Mouse (Mus musculus): Measurements from ENCODE around the gene Krt16.

Gene Krt16

DNA sequence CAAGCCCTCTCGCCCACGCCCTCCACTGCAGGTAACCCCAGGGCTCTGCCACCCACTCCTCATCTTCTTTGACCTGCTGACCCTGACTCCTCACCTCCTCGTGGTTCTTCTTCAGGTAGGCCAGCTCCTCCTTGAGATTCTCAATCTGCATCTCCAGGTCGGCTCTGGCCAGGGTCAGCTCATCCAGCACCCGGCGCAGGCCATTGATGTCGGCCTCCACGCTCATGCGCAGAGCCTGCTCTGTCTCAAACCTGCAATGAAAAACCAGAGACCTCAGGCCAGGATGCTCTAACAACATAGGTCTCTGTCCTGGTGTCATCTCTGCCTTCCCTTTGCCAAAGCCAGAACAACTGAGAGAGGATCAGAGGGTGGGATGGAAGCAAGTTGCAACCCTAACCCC, 10.4 kb upstream of the Krt16 start:
- in situ Hi-C loops (cut with MboI, MseI): no loop called here

DNA sequence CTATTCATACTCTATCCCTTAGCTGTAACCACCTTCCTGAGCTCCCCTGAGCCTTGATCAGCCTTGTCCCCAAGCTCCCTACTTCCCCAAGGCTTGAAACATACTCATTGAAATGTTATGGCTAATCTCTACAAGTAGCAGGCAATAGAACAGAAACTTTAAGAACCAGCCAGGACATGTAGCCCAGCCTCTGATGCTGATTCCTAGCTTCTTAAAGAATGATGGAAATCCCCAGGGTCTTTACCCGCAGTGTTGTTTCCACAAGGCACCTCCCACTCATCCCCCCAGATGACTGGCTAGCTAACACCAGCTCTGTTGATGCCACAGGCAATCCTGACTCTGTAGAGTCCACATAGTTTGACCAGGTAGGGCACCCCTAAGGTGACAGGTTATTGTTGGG, 9.3 kb upstream of the Krt16 start:
- in situ Hi-C loops (cut with MboI, MseI): no loop called here

DNA sequence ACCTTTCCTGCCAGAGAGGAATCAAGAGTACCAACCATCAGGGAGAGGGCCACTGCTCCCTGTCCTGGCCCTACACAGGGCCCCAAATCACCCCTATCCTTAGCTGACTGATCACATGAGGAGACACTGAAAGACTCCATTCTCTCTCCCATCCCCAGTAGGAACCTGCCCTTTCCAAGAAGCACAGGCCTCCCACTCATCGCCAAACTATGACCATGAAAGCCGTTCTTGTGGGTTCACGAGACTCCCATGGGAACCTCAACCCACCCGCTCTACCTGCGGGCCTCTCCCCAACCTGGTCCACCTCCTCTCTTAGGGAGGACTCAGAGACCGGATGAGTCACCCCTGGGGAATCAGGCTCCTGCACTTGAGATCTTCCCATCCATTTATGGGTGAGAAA, 6.8 kb upstream of the Krt16 start:
- in situ Hi-C loops (cut with MboI, MseI): no loop called here

DNA sequence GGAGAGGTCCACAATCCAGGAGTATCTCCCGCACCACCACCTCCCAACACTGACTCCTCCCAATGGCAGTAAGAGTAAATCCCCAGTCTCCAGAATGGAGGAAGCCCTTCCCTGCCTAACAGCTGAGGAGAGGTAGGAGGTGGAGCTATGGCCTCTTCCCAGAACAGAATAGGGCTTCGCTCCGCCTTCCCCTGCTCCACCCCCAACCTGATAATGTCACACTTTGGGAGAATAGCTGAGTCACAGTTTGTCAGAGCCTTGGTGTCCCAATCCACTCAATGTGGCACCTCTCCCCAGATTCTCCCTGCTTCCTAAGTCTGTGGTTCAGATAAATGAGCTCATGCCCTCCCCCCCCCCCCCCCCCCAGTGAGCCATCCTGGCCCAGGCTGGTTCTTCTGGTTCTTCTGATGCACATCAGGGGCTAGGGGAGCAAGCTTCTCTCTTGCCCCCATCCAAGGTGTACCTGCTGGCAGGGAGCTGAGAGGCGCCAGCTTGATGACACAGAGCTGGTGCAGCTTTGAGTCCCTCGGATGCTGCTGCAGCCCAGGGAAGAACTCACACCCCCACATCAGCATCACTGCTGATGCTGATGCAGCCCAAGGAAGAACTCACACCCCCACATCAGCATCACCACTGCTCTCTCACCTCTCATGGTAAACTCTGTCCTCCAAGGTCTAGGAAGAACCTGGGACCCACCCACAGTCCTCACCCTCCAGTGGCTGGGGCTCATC, 5.8 kb upstream of the Krt16 start:
- in situ Hi-C loops (cut with MboI, MseI): no loop called here

DNA sequence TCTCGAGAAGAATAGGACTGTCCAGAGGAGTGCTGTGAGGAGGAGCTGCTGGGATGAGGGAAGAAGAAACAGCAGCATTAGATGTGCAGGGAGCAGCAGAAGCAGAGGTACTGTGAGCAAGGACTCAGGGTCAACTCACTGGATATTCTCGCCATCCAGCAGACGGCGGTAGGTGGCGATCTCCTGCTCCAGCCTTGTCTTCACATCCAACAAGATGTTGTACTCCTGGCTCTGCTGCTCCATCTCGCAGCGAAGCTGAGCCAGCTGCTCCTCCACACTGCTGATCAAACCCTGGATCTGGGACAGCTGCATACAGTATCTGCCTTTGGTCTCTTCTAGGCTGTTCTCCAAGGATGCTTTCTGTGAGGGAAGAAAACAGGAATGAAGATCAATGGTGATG, 2.2 kb downstream of the Krt16 start:
- in situ Hi-C loops (cut with MboI, MseI): loop anchor here in 1 of 2 experiments (10.0 kb wide), 1 partner anchor 678 kb away; no protein-coding TSS in a partner anchor

DNA sequence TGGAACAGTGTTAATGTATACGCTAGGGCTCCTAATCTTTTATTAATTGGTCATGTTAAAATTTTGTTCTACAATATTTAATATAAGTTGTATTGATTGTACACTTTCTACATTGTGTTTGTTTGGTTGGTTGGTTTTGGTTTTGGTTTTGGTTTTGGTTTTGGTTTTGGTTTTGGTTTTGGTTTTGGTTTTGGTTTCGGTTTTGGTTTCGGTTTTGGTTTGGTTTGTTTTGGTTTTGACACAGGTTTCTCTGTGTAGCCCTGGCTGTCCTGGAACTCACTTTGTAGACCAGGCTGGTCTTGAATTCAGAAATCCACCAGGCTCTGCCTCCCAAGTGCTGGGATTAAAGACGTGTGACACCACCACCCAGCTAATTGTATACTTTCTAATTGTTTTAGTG, 8.4 kb downstream of the Krt16 start:
- in situ Hi-C loops (cut with MboI, MseI): loop anchor here in 1 of 2 experiments (10.0 kb wide), 1 partner anchor 685 kb away; no protein-coding TSS in a partner anchor

DNA sequence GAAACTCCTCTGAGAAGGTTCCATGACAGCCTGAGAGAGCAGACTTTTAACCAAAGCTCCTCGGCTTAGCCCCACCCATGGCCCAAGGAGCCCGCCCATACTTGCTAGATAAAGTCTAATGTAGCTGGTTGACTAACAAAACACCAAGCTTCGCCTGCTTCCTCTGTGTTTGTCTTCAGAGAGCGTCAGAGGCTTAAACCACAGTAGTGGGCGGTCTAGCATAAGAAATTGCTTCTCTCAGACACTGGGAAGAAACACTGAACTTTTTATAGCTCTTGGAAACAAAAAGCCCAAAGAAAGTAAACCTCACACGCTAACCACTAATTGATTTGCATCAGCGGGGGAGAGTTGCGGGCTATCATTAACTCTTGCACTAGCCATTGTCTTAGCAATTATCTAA, 27.0 kb downstream of the Krt16 start:
- in situ Hi-C loops (cut with MboI, MseI): no loop called here

DNA sequence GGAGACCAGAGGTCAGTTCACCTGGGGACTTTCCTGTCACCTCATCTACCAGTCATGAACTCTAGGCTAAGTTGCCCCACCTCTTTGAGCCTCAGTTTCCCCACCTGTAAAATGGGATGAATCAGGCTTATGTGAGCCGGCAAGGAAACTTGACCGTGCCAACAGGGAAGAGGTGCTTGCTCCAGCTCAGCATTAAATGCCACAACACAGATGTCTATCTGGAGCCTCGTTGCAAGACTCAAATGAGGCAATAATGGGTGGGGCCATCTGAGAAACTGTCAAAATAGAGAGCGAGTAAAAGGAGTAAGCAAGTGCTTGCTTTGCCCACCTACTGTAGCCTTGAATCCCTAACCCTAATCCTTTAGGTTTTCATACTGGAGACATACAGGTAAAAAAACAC, 29.4 kb downstream of the Krt16 start:
- in situ Hi-C loops (cut with MboI, MseI): no loop called here

DNA sequence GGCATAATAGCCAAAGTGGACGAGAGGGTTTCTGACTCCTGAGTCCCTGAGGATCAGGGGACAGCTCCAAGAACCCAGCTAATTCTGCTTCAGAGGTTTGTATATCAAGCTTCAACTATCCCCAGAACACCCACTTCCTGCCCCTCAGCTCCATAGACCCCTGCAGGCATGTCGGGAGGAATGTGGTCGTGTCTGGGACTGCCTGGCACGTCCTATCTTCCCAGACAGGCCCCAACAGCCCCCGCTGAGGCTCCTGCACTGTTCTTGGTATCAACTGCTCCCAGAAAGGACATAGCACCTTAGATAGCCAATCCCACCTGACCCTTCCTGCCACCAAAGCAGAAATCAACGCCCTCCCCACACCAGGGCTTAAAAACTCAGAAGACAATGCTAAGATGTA, 40.2 kb downstream of the Krt16 start:
- in situ Hi-C loops (cut with MboI, MseI): loop anchor here in 1 of 2 experiments (5.0 kb wide), 1 partner anchor 89 kb away; no protein-coding TSS in a partner anchor

DNA sequence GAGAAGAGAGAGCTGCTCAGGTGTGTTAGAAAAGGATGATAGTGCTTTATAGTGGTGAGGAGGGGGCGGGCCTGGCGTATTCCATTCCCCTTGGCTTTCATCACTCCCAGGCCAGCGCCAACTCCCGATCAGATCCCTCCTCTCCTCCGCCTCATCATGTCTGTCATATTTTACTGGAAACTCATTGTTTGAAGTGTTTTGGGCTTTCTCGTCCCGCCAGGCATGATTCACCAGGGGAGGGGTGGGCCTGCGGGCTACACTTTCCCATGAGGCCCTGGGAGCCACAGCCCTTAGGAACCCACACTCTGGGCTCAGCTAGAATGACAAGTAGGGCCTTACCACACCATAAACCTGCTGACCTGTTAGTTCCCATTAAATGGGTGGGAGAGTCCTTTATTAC, 41.2 kb downstream of the Krt16 start, which contains the start of gene Krt14:
Gene Krt14 (minus strand): TSS at position 51 of the 400 bp plus-strand sequence.
- in situ Hi-C loops (cut with MboI, MseI): loop anchor here in 1 of 2 experiments (5.0 kb wide), 1 partner anchor 90 kb away; no protein-coding TSS in a partner anchor

DNA sequence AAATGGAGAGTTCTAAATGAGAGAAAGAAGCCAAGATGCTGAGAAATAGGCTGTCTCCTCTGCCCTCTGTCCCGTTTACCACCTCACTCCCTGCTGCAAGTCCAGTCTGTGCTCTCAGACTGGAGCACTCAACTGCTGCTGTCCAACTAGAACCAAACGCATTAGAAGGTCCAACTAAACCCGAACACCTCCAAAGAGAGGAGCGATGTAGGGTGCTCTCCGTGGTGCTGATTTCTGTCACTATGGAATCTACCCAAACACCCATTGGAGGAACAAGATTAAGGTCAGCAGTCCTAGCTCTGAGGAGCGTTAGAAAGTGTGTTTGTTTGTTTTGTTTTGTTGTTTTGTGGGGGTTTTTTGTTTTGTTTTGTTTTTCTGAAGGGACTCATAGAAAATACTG, 45.3 kb downstream of the Krt16 start:
- in situ Hi-C loops (cut with MboI, MseI): loop anchor here in 1 of 2 experiments (5.0 kb wide), 1 partner anchor 79 kb away; no protein-coding TSS in a partner anchor

DNA sequence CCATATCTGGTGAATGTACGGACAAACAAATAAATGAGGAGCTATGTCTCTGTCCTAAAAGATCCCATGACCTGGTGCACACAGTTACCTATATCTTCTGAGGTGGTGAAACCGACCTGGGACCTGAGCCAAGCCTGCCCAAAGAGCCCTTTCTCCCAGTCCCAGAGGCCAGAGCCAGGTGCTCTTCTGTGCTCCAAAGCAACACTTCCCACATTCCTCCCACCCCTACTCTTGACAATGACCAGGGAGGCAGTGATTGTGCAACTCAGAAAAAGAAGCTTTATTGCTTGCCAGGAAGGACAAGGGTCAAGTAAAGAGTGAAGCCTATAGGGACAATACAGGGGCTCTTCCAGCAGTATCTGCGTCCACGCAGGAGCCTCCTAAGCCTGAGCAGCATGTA, 45.8 kb downstream of the Krt16 start:
- in situ Hi-C loops (cut with MboI, MseI): loop anchor here in 1 of 2 experiments (5.0 kb wide), 1 partner anchor 79 kb away; no protein-coding TSS in a partner anchor

DNA sequence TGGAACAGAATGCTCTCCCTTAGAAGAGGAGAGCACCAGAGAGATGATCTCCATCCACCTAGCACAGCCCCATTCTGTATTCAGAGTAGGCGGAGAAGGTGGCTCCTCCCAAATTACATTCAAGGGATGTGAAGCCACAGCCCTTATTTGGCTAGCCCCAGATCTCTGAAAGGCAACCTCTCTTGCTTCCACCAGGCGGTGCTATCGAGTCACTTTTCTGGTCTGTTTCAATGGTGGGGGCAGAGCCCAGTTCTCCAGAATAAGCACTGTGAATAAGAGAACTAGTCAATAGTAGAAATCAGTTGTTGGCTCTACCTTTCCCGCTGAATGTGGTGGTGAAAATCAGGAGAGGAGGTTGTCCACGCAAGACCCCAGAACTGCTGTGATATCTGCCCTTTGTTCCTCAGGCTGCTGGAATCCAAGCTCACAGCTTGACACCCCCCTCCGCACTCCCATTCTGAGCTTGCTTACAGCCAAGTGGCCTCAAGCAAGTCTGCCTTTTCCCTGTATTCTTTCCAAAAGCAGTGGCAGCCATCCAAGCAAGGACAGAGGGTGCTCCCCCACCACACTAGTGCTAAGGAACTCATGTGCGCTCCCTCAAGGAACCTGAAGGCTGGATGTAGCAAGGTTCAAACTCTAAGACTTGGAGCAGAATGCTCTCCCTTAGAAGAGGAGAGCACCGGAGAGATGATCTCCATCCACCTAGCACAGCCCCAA, 48.4 kb downstream of the Krt16 start:
- in situ Hi-C loops (cut with MboI, MseI): loop anchor here in 1 of 2 experiments (5.0 kb wide), 1 partner anchor 82 kb away; no protein-coding TSS in a partner anchor

DNA sequence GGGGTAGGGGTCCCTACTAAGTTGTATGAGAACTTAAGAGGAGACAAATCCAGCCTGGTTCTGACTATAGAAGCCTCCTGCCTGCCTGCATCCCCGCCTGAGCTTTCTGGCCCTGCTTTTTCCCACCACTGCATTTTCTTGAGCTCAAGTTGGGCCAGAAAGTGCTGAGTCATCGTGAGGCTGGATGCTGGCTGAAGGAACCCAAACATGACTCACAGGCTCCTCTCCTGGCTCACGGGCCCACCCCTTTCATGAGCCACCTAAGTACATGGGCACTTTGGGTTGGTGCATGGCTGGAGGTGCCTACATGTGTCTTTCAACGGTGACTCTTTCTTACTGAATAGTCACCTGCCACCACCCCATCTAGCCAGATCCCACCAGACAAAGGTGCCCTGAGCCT, 50.0 kb downstream of the Krt16 start:
- in situ Hi-C loops (cut with MboI, MseI): no loop called here

All from T-helper 17 cell (primary cell).